In the genomic region with DNA sequence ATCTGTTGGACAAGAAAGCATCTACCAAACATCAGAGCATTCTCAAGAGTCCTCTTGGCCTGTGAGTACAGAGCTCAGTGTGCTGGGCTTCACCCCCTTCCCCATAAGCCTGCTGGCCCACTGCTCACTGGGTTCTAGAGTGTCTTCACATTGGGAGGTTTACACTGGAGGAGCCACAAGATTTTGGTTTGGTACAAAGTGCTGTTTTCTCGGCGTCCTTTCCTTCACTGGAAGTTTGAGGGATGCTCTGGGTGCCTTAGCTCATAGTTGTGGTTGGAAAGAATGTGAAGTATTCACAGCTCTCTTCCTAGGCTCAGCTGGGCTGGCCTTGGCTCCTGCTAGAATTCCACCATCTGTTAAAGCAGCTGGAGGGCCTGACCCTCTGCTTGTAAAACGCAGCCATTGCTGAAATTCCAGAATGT, we compare ENCODE assay signal across 9 mouse cellular contexts. TPM values are rescaled to one million over a fixed set of nuclear protein-coding genes. Genes with fewer than 3 reads are reported as not detected.
DNase-seq lines count a peak whose midpoint lies in the region; ATAC-seq and TF ChIP-seq lines count a peak whose summit lies in the region.
"Had no signal": no experiment of that assay in that cellular context is flagged by ENCODE, and none has a peak within 500 bp of the region (broad histone marks: within the 10 kb centered on the region; RNA-seq: fewer than 3 reads in every experiment).

No protein-coding gene starts in this region.

- CTCF ChIA-PET in Patski (lab: Charles Lee) = interaction anchor here (1.2 to 1.6 kb wide), 5 partner anchors 10 to 184 kb away, joined by 4 to 6 read pairs (median 4); no protein-coding TSS in a partner anchor

- TF ChIP-seq CTCF in Patski (IDR thresholded peaks at IDR 0.05) = no peak

- in situ Hi-C loops in Patski (cut with MboI; ENCODE audit: low pct_unique_long_range_greater_than_20kb) = loop anchor here (5.0 to 25.0 kb wide), 4 partner anchors 172 to 547 kb away; a partner anchor contains a TSS

- no peaks in the 10 kb centered on the region for H3K27me3 ChIP-seq in Patski
- no peaks in the 10 kb centered on the region for H3K27me3 ChIP-seq in heart, embryonic 16.5 days (ENCODE audit: control insufficient read depth, insufficient read depth, low read length)
- H3K27me3 ChIP-seq: liver, embryonic 13.5 days had no signal

- DNase-seq in Patski (ENCODE audit: low read depth, low spot score) = no peak
- DNase-seq in embryo, embryonic 11 days = peak; percentile 30
- peak; percentile 60 to 74 for DNase-seq in lung, adult 18-20 months
- DNase-seq in left cerebral cortex, postnatal 36 days (ENCODE audit: low spot score in 2 of 2) = no peak
- DNase-seq in spleen, postnatal 4 days (ENCODE audit: low spot score in 2 of 2) = no peak
- DNase-seq: liver, embryonic 13.5 days had no signal

- intact Hi-C loops in left cerebral cortex, postnatal 36 days (cut with DNase I) = no loop called here

- H3K27ac ChIP-seq in heart, embryonic 16.5 days (ENCODE audit: low read length) = peak overlapping the region; percentile 88
- H3K27ac ChIP-seq: liver, embryonic 13.5 days had no signal

- peak overlapping the region; percentile 36 for H3K4me2 ChIP-seq in heart, embryonic 16.5 days (ENCODE audit: low read depth, low read length)
- H3K4me2 ChIP-seq: liver, embryonic 13.5 days had no signal

- H3K4me1 ChIP-seq in heart, embryonic 16.5 days (ENCODE audit: control insufficient read depth, insufficient read depth, low read length) = peaks cover 35% of the 10 kb centered on the region

- no peaks in the 10 kb centered on the region for H3K9me3 ChIP-seq in heart, embryonic 16.5 days (replicated peaks; ENCODE audit: control insufficient read depth, low read length)
- H3K9me3 ChIP-seq: liver, embryonic 13.5 days had no signal

- POLR2A ChIA-PET in Patski (lab: Charles Lee) = interaction anchor here (0.6 to 0.7 kb wide), 3 partner anchors 179 to 919 kb away, joined by 3 to 5 read pairs (median 4); a partner anchor contains a TSS

- ATAC-seq in Patski = peak; percentile 94
- ATAC-seq in heart, embryonic 16.5 days (replicated peaks; ENCODE audit: extremely low read depth, insufficient read depth, low FRiP score) = peak; percentile 70; the same call in 1 of the 2 replicates
- no peak for ATAC-seq in frontal cortex, adult (ENCODE audit: low TSS enrichment)
- no peak for ATAC-seq in activated CD4-positive, CD25-positive, alpha-beta regulatory T cell, adult 4 months

- no peak overlapping the region for H3K4me3 ChIP-seq in heart, embryonic 16.5 days (ENCODE audit: low read length)
- H3K4me3 ChIP-seq: liver, embryonic 13.5 days had no signal

- WGBS in heart, embryonic 16.5 days = 18% methylated on average over 3 of the region's 3 CpGs

- H3K9ac ChIP-seq in heart, embryonic 16.5 days (ENCODE audit: low read length) = no peak overlapping the region
- H3K9ac ChIP-seq: liver, embryonic 13.5 days had no signal

- peaks cover 24% of the 10 kb centered on the region for H3K36me3 ChIP-seq in heart, embryonic 16.5 days (ENCODE audit: control insufficient read depth, insufficient read depth)

RNA-seq across cellular contexts. Expression of a gene that starts 5.5 kb away (rescaled TPM):
- polyA plus RNA-seq in Patski (2021) = 43.0 TPM
- polyA plus RNA-seq in heart, embryonic 16.5 days (2015; fragmentation: Nextera tagmentation; extraction: Ambion mirVana) = 32.7 and 36.0 TPM in 2 replicates
- total RNA-seq in left cerebral cortex, postnatal 36 days (2021) = 1 to 10 TPM; 5.2 to 5.7 TPM
- polyA plus RNA-seq in activated CD4-positive, CD25-positive, alpha-beta regulatory T cell, adult 4 months (2017; shearing (Covaris generic)) = 10 to 100 TPM; 25.5 to 35.6 TPM

RNA-seq across cellular contexts. Expression of a gene that starts 5.6 kb away (rescaled TPM):
- 183 TPM for polyA plus RNA-seq in Patski (2021)
- 41.4 and 43.2 TPM in 2 replicates for polyA plus RNA-seq in heart, embryonic 16.5 days (2015; fragmentation: Nextera tagmentation; extraction: Ambion mirVana)
- total RNA-seq in left cerebral cortex, postnatal 36 days (2021) = 10 to 100 TPM; 12.8 to 23.4 TPM
- 1 to 10 TPM; 1.3 to 1.7 TPM for polyA plus RNA-seq in activated CD4-positive, CD25-positive, alpha-beta regulatory T cell, adult 4 months (2017; shearing (Covaris generic))

RNA-seq across cellular contexts. Expression of a gene that starts 14.7 kb away (rescaled TPM):
- 0.55 TPM for polyA plus RNA-seq in Patski (2021)
- 1.00 and 1.5 TPM in 2 replicates for polyA plus RNA-seq in heart, embryonic 16.5 days (2015; fragmentation: Nextera tagmentation; extraction: Ambion mirVana)
- not detected for total RNA-seq in left cerebral cortex, postnatal 36 days (2021)
- under 1 TPM in 1 of 2 experiments, not detected in 1; 0.26 TPM for polyA plus RNA-seq in activated CD4-positive, CD25-positive, alpha-beta regulatory T cell, adult 4 months (2017; shearing (Covaris generic))

RNA-seq across cellular contexts. Expression of a gene that starts 22.6 kb away (rescaled TPM):
- 0.19 TPM for polyA plus RNA-seq in Patski (2021)
- 0.22 TPM in 1 of 2 replicates, not detected in the other for polyA plus RNA-seq in heart, embryonic 16.5 days (2015; fragmentation: Nextera tagmentation; extraction: Ambion mirVana)
- total RNA-seq in left cerebral cortex, postnatal 36 days (2021) = not detected
- polyA plus RNA-seq in activated CD4-positive, CD25-positive, alpha-beta regulatory T cell, adult 4 months (2017; shearing (Covaris generic)) = not detected
- polyA plus RNA-seq: liver, embryonic 13.5 days had no signal

RNA-seq across cellular contexts. Expression of a gene that starts 43.7 kb away (rescaled TPM):
- 58.3 TPM for polyA plus RNA-seq in Patski (2021)
- 60.6 and 61.6 TPM in 2 replicates for polyA plus RNA-seq in heart, embryonic 16.5 days (2015; fragmentation: Nextera tagmentation; extraction: Ambion mirVana)
- 10 to 100 TPM; 87.6 to 95.3 TPM for total RNA-seq in left cerebral cortex, postnatal 36 days (2021)
- 100 to 1,000 TPM; 118 to 122 TPM for polyA plus RNA-seq in activated CD4-positive, CD25-positive, alpha-beta regulatory T cell, adult 4 months (2017; shearing (Covaris generic))

Comparison
In these comparisons a context has a peak if more than half of its experiments do, and no peak if none do; other contexts are left out.
1. ATAC-seq: peak in Patski (single experiment) and heart, embryonic 16.5 days (single experiment); none in frontal cortex, adult (single experiment) and activated CD4-positive, CD25-positive, alpha-beta regulatory T cell, adult 4 months (single experiment).
2. DNase-seq: peak in embryo, embryonic 11 days (single experiment) and lung, adult 18-20 months (2 of 2); none in Patski (single experiment), left cerebral cortex, postnatal 36 days (0 of 2) and spleen, postnatal 4 days (0 of 2).
3. RNA of a gene that starts 5.6 kb away (polyA plus RNA-seq): 183 TPM in Patski (single experiment) and 41.4 to 43.2 TPM in heart, embryonic 16.5 days; 1.3 to 1.7 TPM in activated CD4-positive, CD25-positive, alpha-beta regulatory T cell, adult 4 months; every median in the first group is over 10 times any median in the second.